Mouse (Mus musculus) heart, embryonic 12.5 days (tissue): ENCODE results near the gene Trmo. TPM values are rescaled to one million over a fixed set of nuclear protein-coding genes. Genes with fewer than 3 reads are reported as not detected.
A peak's percentile ranks its signal among the peaks of the same experiment; 100 is the strongest.

Source experiments
- ATAC-seq: fragments of 200-750 bp; cut with Nextera tagmentation; 2 replicates; pipeline ENCODE4 v1.8.0; 2017; ENCODE audit warnings: moderate TSS enrichment, moderate library complexity; ENCODE audit not compliant: insufficient number of reproducible peaks, low FRiP score
- H3K27ac ChIP-seq: fragments of 300-500 bp; sonication (generic); 2 replicates; pipeline ENCODE4 v1.5.1; 2016; ENCODE audit warnings: mild to moderate bottlenecking, moderate library complexity; ENCODE audit not compliant: poor library complexity, severe bottlenecking
- H3K27me3 ChIP-seq: fragments of 300-500 bp; sonication (generic); replicated peaks from 2 replicates; pipeline ENCODE4 v1.6.1; 2016; ENCODE audit warnings: mild to moderate bottlenecking, moderate library complexity
- H3K36me3 ChIP-seq: fragments of 300-500 bp; sonication (generic); 2 replicates; pipeline ENCODE4 v1.6.1; 2016; ENCODE audit warnings: mild to moderate bottlenecking, moderate library complexity
- H3K4me1 ChIP-seq: fragments of 300-500 bp; sonication (generic); replicated peaks from 2 replicates; pipeline ENCODE4 v1.6.1; 2016; ENCODE audit warnings: mild to moderate bottlenecking
- H3K4me2 ChIP-seq: fragments of 300-500 bp; sonication (generic); 2 replicates; pipeline ENCODE4 v1.6.1; 2016; ENCODE audit warnings: mild to moderate bottlenecking, moderate library complexity
- H3K4me3 ChIP-seq: fragments of 300-500 bp; sonication (generic); 2 replicates; pipeline ENCODE4 v1.5.1; 2016; ENCODE audit warnings: mild to moderate bottlenecking
- H3K9ac ChIP-seq: fragments of 300-500 bp; sonication (generic); 2 replicates; pipeline ENCODE4 v1.6.1; 2016; ENCODE audit warnings: mild to moderate bottlenecking, moderate library complexity
- H3K9me3 ChIP-seq: fragments of 300-500 bp; sonication (generic); replicated peaks from 2 replicates; pipeline ENCODE4 v1.6.1; 2016; ENCODE audit warnings: mild to moderate bottlenecking, moderate library complexity
- WGBS: fragments of 180-500 bp; shearing (Covaris S2); methylation state at CpG from one replicate; pipeline ENCODE4 v1.1.7; 2016; 5-methylcytosine and 5-hydroxymethylcytosine counted together
- polyA plus RNA-seq: library from polyadenylated mRNA; unstranded; fragments of >200 nt; fragmentation: Nextera tagmentation; extraction: Ambion mirVana; gene quantifications from 2 replicates; pipeline ENCODE4 v1.2.1, GENCODE M21; 2016

Trmo gene
- polyA plus RNA-seq, result 8.3 and 8.7 TPM in 2 replicates

DNA sequence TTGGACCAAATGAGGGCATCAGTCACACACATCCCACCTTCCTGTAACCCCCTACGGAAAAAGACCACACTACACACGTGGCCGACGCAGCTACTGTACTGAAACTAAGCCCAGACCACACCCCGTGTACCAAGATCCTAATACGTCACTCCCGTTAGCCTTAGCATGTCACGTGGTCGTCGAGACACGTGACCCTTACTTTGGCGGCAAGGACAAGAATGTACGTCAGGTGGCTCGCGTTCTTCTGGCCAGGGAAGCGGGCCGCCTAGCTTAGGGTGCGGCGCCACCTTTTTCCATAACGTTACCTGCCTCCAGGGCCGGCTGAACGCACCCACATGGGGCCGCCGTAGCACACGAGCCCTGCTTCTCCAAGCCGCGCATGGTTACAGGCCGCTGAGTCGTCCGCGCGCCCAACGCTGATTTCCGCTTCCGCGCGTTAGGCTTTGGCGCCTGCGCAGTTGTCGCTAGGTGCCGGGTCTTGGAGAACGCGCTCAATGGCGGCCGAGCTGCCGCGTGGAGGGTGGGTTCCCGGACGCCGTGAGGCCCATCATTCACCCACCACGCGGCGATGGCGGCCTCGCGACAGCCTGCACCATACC lies at the start of gene Trmo:
Gene Trmo (minus strand): TSS at position 425 of the 599 bp plus-strand sequence.
- Histone ChIP-seq H3K36me3 (peaks cover 25% of the 10 kb centered on the region), H3K4me1 (0 out of 2 replicates have a peak, but pooled peaks cover 2% of the 10 kb centered on the region), H3K9me3 (no peaks in the 10 kb centered on the region), H3K27me3 (no peaks in the 10 kb centered on the region; the same call in none of the 2 replicates), H3K4me3 (peak within 1 kb of the TSS; percentile 57), H3K27ac (peak within 1 kb of the TSS; percentile 97), H3K9ac (peak within 1 kb of the TSS; percentile 92), H3K4me2 (peak within 1 kb of the TSS; percentile 59)
- WGBS, result under 1% methylated on average over 56 of the region's 56 CpGs
- peak; percentile 97 for ATAC-seq

DNA sequence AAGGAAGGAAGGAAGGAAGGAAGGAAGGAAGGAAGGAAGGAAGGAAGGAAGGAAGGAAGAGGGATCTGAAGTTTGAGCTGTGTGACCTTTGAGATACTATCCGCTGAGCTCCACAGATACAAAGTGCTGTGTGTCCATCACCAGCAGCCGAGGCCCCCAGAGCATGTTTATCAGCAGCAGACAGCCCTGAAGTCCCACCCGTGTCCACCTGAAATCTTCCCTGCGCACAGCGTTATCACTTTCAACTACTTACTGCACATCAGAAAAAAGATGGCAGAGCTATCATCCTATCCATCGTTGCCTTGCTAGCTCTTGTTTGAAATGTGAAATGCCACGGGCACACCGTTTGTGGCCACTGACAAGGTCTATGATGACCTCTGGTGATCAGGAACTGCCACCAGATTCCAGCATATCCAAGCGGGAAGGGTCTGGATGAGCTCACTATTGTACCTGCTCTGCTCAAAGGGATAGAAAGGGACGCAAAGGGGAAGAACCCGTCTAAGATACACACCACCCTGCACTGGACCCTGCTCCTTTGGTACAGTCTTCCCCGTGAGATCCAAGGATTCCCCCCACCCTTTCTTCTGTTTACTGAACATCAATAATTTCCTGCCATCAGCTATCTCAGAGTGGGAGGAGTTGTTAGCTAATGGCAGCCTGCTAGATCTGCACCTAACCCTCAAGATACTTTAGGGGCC lies 43.3 kb upstream of the Trmo start:
- no peaks in the 10 kb centered on the region for H3K36me3 ChIP-seq
- ATAC-seq, result peak; percentile 79; the same call in 1 of the 2 replicates
- no peaks in the 10 kb centered on the region for H3K27me3 ChIP-seq
- no peaks in the 10 kb centered on the region for H3K4me1 ChIP-seq
- no peak overlapping the region for H3K9ac ChIP-seq
- no peak overlapping the region for H3K4me2 ChIP-seq
- H3K9me3 ChIP-seq, result no peaks in the 10 kb centered on the region
- no peak overlapping the region for H3K4me3 ChIP-seq
- 68% methylated on average over 12 of the region's 12 CpGs for WGBS
- no peak overlapping the region for H3K27ac ChIP-seq

- Histone ChIP-seq H3K4me2 (no peak overlapping the region), H3K9me3 (no peaks in the 10 kb centered on the region), H3K4me3 (no peak overlapping the region), H3K9ac (no peak overlapping the region), H3K4me1 (no peaks in the 10 kb centered on the region), H3K27me3 (no peaks in the 10 kb centered on the region), H3K36me3 (no peaks in the 10 kb centered on the region), H3K27ac (no peak overlapping the region)
- 66% methylated on average over 10 of the region's 10 CpGs for WGBS
- ATAC-seq, result no peak
These were observed 39.8 kb upstream of the Trmo start for GRCm38 (mm10) chr4:46428903-46429499.

DNA sequence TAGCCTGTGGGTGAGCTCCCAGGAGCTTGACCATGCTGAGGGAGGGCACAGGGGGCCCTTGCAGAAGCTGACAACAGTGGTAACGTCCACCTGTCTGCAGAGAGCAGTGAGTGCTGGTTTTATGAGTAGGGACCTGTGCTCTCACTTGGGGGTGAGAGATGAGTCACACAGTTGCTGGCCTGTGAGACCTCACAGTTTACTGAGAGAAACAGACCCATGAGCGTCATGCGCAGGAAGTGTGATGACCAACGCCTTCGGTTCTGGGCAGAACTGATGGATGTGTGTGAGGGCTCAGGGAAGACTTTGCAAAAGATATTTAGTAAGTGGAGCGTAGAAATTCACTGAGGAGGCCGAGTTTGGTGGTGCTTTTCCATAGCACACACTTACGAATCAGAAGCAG lies 33.4 kb upstream of the Trmo start:
- Histone ChIP-seq H3K27ac (no peak overlapping the region), H3K4me3 (no peak overlapping the region), H3K27me3 (no peaks in the 10 kb centered on the region), H3K36me3 (no peaks in the 10 kb centered on the region), H3K4me1 (peaks cover 3% of the 10 kb centered on the region; the same call in 1 of the 2 replicates), H3K4me2 (no peak overlapping the region), H3K9me3 (no peaks in the 10 kb centered on the region), H3K9ac (no peak overlapping the region)
- WGBS, result 74% methylated on average over 8 of the region's 8 CpGs
- ATAC-seq, result no peak

DNA sequence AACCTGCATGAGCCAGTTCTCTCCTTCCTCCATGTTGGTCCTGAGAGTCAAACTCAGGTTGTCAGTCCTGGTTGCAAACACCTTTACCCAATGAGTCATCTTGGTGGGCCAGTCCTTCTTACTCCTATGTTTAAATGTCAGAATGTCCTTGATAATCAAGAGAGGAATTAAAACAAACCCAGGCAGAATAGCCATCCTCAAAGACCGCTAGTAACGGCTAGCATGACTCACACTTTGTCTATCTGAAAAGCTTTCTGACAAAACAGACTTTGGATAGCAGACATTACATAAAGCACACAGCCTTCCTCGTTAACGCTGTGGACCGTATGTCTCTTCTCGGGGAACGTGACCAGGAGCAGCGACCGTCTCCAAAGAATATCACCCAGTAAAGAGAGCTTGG lies 29.6 kb upstream of the Trmo start:
- WGBS, result 61% methylated on average over 9 of the region's 9 CpGs

GRCm38 (mm10) chr4:46417491-46417890 lies 28.3 kb upstream of the Trmo start:
- Histone ChIP-seq H3K9me3 (no peaks in the 10 kb centered on the region), H3K4me1 (peaks cover 3% of the 10 kb centered on the region; the same call in 1 of the 2 replicates), H3K9ac (no peak overlapping the region), H3K27ac (no peak overlapping the region), H3K4me3 (no peak overlapping the region), H3K36me3 (no peaks in the 10 kb centered on the region), H3K4me2 (no peak overlapping the region), H3K27me3 (no peaks in the 10 kb centered on the region; the same call in 1 of the 2 replicates)
- ATAC-seq, result peak; percentile 64; the same call in 1 of the 2 replicates
- WGBS, result 66% methylated on average over 3 of the region's 3 CpGs

More for the DNA sequence above, 29.6 kb upstream of the Trmo start:
- Histone ChIP-seq H3K4me3 (no peak overlapping the region), H3K36me3 (no peaks in the 10 kb centered on the region), H3K9me3 (no peaks in the 10 kb centered on the region), H3K4me1 (peaks cover 3% of the 10 kb centered on the region; the same call in 1 of the 2 replicates), H3K27ac (no peak overlapping the region), H3K9ac (no peak overlapping the region), H3K4me2 (no peak overlapping the region), H3K27me3 (no peaks in the 10 kb centered on the region)
- no peak for ATAC-seq

DNA sequence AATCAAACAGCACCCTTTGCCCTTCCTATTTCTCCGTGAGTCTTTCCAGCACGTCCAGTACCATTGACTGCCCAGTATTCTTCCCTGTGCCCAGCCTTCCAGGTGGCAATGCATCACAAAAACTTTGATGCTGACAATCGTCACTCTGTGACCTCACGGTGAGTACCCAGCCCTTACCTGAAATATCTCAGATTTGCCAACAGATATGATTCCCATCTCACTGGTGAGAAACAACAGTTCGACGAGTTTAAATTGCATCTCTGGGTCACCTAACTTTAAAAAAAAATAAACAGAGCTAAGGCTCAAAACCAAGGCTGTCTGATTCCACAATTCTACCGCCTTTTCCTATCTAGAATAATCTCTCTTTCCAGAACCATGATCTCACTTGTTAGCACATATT lies 24.2 kb upstream of the Trmo start, which contains the start of gene Hemgn:
Gene Hemgn (minus strand): TSS at position 101 of the 400 bp plus-strand sequence.
- Histone ChIP-seq H3K4me2 (no peak within 1 kb of the TSS), H3K36me3 (no peaks in the 10 kb centered on the region), H3K4me3 (no peak within 1 kb of the TSS), H3K9me3 (no peaks in the 10 kb centered on the region), H3K27me3 (no peaks in the 10 kb centered on the region; the same call in 1 of the 2 replicates), H3K9ac (no peak within 1 kb of the TSS), H3K4me1 (peaks cover 2% of the 10 kb centered on the region; the same call in 1 of the 2 replicates), H3K27ac (no peak within 1 kb of the TSS)
- no peak for ATAC-seq
- WGBS, result 77% methylated on average over 7 of the region's 7 CpGs

GRCm38 (mm10) chr4:46412113-46412512 lies 22.9 kb upstream of the Trmo start:
- no peaks in the 10 kb centered on the region; the same call in 1 of the 2 replicates for H3K27me3 ChIP-seq
- H3K4me2 ChIP-seq, result no peak overlapping the region
- WGBS, result 43% methylated on average over 1 of the region's 1 CpGs
- H3K4me1 ChIP-seq, result no peaks in the 10 kb centered on the region
- no peak for ATAC-seq
- H3K9me3 ChIP-seq, result no peaks in the 10 kb centered on the region
- no peak overlapping the region for H3K4me3 ChIP-seq
- no peak overlapping the region for H3K27ac ChIP-seq
- no peaks in the 10 kb centered on the region for H3K36me3 ChIP-seq
- no peak overlapping the region for H3K9ac ChIP-seq

DNA sequence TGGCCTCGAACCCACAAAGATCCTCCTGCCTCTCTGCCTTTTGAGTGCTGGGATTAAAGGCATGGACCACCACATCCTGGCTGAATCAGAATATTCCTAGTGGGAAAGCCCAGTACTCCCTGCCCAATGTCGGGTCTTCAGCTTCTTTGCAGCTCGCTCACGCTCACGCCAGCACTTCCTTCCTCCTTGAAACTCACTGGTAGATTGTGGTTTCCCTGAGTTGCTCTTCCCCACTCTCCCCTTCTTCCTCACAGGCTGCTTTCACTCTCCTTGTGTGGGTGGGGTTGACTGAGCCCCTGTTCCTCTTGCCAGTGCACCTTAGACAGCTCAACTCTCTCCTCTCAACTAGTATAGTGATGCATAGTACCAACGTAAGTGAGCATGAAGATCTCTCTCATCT lies 22.3 kb upstream of the Trmo start:
- Histone ChIP-seq H3K27me3 (no peaks in the 10 kb centered on the region; the same call in 1 of the 2 replicates), H3K36me3 (no peaks in the 10 kb centered on the region), H3K4me1 (no peaks in the 10 kb centered on the region), H3K4me2 (no peak overlapping the region), H3K27ac (no peak overlapping the region), H3K4me3 (no peak overlapping the region), H3K9ac (no peak overlapping the region), H3K9me3 (no peaks in the 10 kb centered on the region)
- WGBS, result 66% methylated on average over 6 of the region's 6 CpGs
- ATAC-seq, result no peak

GRCm38 (mm10) chr4:46410677-46411076 lies 21.4 kb upstream of the Trmo start:
- no peaks in the 10 kb centered on the region for H3K4me1 ChIP-seq
- no peaks in the 10 kb centered on the region; the same call in 1 of the 2 replicates for H3K27me3 ChIP-seq
- no peak overlapping the region for H3K4me3 ChIP-seq
- 0 out of 2 replicates have a peak overlapping the region, but pooled peaks have one; percentile 41 for H3K27ac ChIP-seq
- no peaks in the 10 kb centered on the region for H3K36me3 ChIP-seq
- H3K9me3 ChIP-seq, result no peaks in the 10 kb centered on the region
- no peak overlapping the region for H3K9ac ChIP-seq
- peak; percentile 79 for ATAC-seq
- H3K4me2 ChIP-seq, result no peak overlapping the region
- 79% methylated on average over 5 of the region's 5 CpGs for WGBS
